Mouse (Mus musculus): ENCODE data around the gene Keap1. TPM values are rescaled to one million over a fixed set of nuclear protein-coding genes. Genes with fewer than 3 reads are reported as not detected.

Keap1 gene
- polyA plus RNA-seq, 1 experiment: 42.8 TPM

DNA sequence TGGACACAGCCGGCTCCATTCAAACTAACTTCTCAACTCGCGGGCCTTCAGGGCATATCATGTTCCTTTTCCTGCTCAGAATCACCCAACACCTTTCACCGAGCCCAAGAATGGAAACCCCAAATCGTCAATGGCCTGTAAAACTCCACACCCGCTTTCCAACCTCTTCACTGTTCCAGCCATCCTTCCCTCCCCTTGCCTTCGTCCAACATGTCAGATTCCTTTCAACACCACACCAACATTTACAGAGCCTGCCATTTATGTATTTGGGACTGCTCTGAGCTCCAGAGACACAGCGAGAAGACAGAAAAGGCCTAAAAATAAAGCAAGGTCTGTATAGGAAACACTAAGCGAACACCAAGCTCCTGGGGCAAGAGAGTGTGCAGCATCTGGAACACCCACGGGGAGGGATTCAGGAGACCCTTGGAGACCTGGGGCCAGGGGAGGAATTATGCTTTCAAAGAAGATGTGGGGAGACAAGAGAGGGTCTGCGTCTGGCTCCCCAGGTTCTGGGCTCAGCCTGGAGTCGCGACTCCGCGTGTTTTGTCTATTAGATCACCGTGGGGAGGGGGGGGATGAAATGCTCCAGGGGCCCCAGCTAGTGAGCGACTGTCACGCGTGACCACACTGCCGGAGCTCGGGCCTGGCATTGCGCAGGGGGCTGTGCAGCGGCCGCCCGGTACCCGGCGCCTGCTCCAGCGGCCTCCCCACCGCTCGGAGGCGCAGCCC, 993 bp downstream of the Keap1 start:
- TF ChIP-seq POLR2A (IDR thresholded peaks at IDR 0.05; ENCODE audit: low read depth, low read length) (peak; percentile 6), CTCF (conservative IDR thresholded peaks at IDR 0.05; ENCODE audit: insufficient read depth, insufficient read length, low read depth, low read length) (no peak)

DNA sequence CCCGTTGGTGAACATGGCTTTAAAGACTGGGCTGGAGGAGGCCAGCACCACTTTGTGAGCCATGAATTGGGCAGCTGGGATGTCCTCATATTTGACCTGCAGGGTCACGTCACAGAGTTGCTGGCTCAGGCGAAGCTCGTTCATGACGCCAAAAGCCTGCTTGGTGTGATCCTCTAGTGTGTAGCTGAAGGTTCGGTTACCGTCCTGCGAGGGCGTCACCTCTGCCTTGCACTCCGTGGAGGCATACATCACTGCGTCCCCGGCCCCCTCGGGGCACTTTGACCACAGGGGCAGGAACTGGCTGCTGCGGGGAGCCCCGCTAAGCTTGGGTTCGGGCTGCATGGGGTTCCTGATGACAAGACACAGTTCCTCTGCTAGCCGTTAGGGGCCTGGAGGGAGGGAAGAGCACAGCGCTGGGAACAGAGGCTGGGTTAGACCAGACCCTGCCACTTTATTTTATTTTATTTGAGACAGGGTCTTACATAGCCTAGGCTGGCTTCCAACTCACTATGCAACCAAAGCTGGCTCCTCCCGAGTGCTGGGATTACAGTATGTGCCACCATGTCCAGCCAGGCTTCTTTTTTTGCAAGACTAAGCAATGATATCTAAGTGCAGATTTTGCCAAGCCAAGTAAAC, 1.7 kb downstream of the Keap1 start:
- TF ChIP-seq POLR2A (IDR thresholded peaks at IDR 0.05; ENCODE audit: low read depth, low read length) (no peak), CTCF (conservative IDR thresholded peaks at IDR 0.05; ENCODE audit: insufficient read depth, insufficient read length, low read depth, low read length) (peak; percentile 26; the same call in 1 of the 2 replicates)
- peak; percentile 28 for DNase-seq
- Histone ChIP-seq H3K27me3 (replicated peaks; ENCODE audit: control insufficient read depth, insufficient read depth, low read length) (no peaks in the 10 kb centered on the region), H3K4me3 (ENCODE audit: insufficient read depth, low read depth, low read length) (peak overlapping the region; percentile 91), H3K4me1 (ENCODE audit: control insufficient read depth, insufficient read depth, low read length) (peaks cover 18% of the 10 kb centered on the region), H3K27ac (ENCODE audit: insufficient read depth, low read depth, low read length) (peak overlapping the region; percentile 93), H3K36me3 (ENCODE audit: control insufficient read depth, insufficient read depth, low read length) (no peaks in the 10 kb centered on the region; the same call in 1 of the 2 replicates)
- WGBS: 9% methylated on average over 19 of the region's 19 CpGs

More for the DNA sequence above, 993 bp downstream of the Keap1 start:
- Histone ChIP-seq H3K27ac (ENCODE audit: insufficient read depth, low read depth, low read length) (peak overlapping the region; percentile 93), H3K4me3 (ENCODE audit: insufficient read depth, low read depth, low read length) (peak overlapping the region; percentile 91), H3K36me3 (ENCODE audit: control insufficient read depth, insufficient read depth, low read length) (no peaks in the 10 kb centered on the region; the same call in 1 of the 2 replicates), H3K4me1 (ENCODE audit: control insufficient read depth, insufficient read depth, low read length) (peaks cover 18% of the 10 kb centered on the region), H3K27me3 (replicated peaks; ENCODE audit: control insufficient read depth, insufficient read depth, low read length) (no peaks in the 10 kb centered on the region)
- peak; percentile 51 for DNase-seq
- under 1% methylated on average over 29 of the region's 31 CpGs for WGBS

DNA sequence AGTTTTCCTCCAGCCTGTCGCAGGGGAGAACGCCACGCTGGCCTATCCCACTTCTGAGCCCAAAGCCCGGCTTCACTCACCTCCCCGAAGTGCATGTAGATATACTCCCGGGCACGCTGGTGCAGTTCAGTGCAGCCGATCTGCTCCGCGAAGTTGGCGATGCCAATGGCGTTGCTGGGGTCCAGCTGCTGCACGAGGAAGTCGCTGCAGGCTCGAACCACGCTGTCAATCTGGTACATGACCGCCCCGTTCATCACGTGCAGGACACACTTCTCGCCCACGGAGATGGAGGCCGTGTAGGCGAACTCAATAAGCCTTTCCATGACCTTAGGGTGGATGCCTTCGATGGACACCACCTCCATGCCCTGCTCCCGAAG, 2.2 kb downstream of the Keap1 start:
- peaks cover 18% of the 10 kb centered on the region for H3K4me1 ChIP-seq (ENCODE audit: control insufficient read depth, insufficient read depth, low read length)
- H3K27me3 ChIP-seq (replicated peaks; ENCODE audit: control insufficient read depth, insufficient read depth, low read length): no peaks in the 10 kb centered on the region
- no peak for TF ChIP-seq CTCF (conservative IDR thresholded peaks at IDR 0.05; ENCODE audit: insufficient read depth, insufficient read length, low read depth, low read length)
- H3K4me3 ChIP-seq (ENCODE audit: insufficient read depth, low read depth, low read length): peak overlapping the region; percentile 91; the same call in 1 of the 2 replicates
- no peak overlapping the region for H3K27ac ChIP-seq (ENCODE audit: insufficient read depth, low read depth, low read length)
- no peaks in the 10 kb centered on the region; the same call in 1 of the 2 replicates for H3K36me3 ChIP-seq (ENCODE audit: control insufficient read depth, insufficient read depth, low read length)
- WGBS: 62% methylated on average over 25 of the region's 25 CpGs
- no peak for DNase-seq

DNA sequence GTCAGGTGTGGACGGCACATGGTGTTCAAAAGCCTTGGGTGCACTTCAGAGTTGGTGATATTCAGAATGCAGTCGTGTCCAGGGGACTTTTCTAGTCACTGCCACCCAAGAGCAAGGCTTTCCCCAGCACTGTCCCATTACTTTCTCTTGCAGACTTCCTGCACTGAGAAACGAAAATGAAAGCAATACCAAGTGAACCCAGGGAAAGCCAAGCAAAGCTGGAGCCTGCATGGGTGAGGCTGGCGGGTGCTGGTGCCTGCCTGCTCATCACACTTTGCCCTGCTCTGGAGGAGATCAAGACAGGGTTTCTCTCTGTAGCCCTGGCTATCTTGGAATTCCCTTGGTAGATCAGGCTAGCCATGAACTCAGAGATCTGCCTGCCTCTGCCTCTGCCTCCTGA, 3.8 kb downstream of the Keap1 start:
- 65% methylated on average over 4 of the region's 4 CpGs for WGBS
- peak; percentile 52 for DNase-seq
- TF ChIP-seq CTCF (conservative IDR thresholded peaks at IDR 0.05; ENCODE audit: insufficient read depth, insufficient read length, low read depth, low read length) (no peak), POLR2A (IDR thresholded peaks at IDR 0.05; ENCODE audit: low read depth, low read length) (no peak)
- Histone ChIP-seq H3K27me3 (replicated peaks; ENCODE audit: control insufficient read depth, insufficient read depth, low read length) (no peaks in the 10 kb centered on the region), H3K4me3 (ENCODE audit: insufficient read depth, low read depth, low read length) (no peak overlapping the region), H3K27ac (ENCODE audit: insufficient read depth, low read depth, low read length) (peak overlapping the region; percentile 29; the same call in 1 of the 2 replicates), H3K4me1 (ENCODE audit: control insufficient read depth, insufficient read depth, low read length) (peaks cover 18% of the 10 kb centered on the region), H3K36me3 (ENCODE audit: control insufficient read depth, insufficient read depth, low read length) (no peaks in the 10 kb centered on the region; the same call in 1 of the 2 replicates)

DNA sequence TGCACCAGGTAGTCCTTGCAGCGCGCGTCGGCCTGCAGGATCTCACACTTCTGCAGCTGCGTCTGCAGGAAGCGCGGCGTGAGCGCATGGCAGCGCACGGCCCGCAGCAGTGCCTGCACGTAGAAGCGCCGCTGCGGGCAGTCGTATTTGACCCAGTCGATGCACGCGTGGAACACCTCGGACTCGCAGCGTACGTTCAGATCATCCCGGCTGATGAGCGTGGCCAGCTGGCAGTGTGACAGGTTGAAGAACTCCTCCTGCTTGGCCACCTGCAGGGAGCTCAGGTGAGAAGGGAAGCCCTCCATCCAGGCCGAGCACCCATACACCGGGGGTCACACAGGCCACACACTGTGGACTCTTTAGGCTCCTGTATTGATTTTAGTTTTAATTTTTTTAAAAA, 5.4 kb downstream of the Keap1 start:
- WGBS: 91% methylated on average over 28 of the region's 28 CpGs
- no peak for TF ChIP-seq CTCF (conservative IDR thresholded peaks at IDR 0.05; ENCODE audit: insufficient read depth, insufficient read length, low read depth, low read length)
- TF ChIP-seq POLR2A (IDR thresholded peaks at IDR 0.05; ENCODE audit: low read depth, low read length): no peak
- Histone ChIP-seq H3K4me1 (ENCODE audit: control insufficient read depth, insufficient read depth, low read length) (peaks cover 14% of the 10 kb centered on the region), H3K27ac (ENCODE audit: insufficient read depth, low read depth, low read length) (no peak overlapping the region), H3K4me3 (ENCODE audit: insufficient read depth, low read depth, low read length) (no peak overlapping the region), H3K36me3 (ENCODE audit: control insufficient read depth, insufficient read depth, low read length) (no peaks in the 10 kb centered on the region; the same call in 1 of the 2 replicates), H3K27me3 (replicated peaks; ENCODE audit: control insufficient read depth, insufficient read depth, low read length) (no peaks in the 10 kb centered on the region)
- DNase-seq: no peak

DNA sequence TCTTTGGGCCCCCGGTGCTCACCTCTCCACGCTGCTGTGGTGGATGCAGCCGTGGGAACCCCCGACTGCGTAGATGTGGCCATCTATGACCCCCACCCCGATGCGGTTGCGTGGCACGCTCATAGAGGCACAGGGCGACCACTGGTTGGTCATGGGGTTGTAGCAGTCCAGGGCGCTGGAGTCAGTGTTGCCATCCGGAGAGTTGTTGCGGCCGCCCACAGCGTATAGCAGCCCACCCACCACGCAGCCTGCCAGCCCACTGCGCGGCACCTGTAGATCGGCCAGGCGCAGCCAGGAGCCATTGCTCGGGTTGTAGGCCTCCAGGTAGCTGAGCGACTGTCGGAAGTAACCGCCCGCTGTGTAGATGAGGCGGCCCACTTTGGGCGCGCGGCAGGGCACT, 5.8 kb downstream of the Keap1 start:
- H3K4me1 ChIP-seq (ENCODE audit: control insufficient read depth, insufficient read depth, low read length): peaks cover 14% of the 10 kb centered on the region
- WGBS: 95% methylated on average over 29 of the region's 29 CpGs
- H3K36me3 ChIP-seq (ENCODE audit: control insufficient read depth, insufficient read depth, low read length): no peaks in the 10 kb centered on the region; the same call in 1 of the 2 replicates
- TF ChIP-seq CTCF (conservative IDR thresholded peaks at IDR 0.05; ENCODE audit: insufficient read depth, insufficient read length, low read depth, low read length): no peak
- H3K27ac ChIP-seq (ENCODE audit: insufficient read depth, low read depth, low read length): no peak overlapping the region
- no peaks in the 10 kb centered on the region for H3K27me3 ChIP-seq (replicated peaks; ENCODE audit: control insufficient read depth, insufficient read depth, low read length)
- no peak for DNase-seq
- no peak overlapping the region for H3K4me3 ChIP-seq (ENCODE audit: insufficient read depth, low read depth, low read length)

DNA sequence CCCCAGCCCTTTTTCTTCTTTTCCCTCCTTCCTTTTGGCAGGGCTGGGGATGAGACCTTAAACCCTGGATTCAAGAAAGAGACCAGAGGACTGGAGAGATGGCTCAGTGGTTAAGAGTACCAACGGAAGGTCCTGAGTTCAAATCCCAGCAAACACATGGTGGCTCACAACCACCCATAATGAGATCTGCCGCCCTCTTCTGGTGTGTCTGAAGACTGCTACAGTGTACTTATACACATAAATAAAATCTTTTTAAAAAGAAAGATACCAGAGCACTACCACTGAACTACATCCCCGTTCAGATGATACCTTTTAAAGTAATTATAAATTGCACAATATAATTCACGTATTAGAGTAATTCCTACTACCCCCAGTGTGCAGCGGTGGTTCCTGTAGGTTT, 6.3 kb downstream of the Keap1 start:
- Histone ChIP-seq H3K27ac (ENCODE audit: insufficient read depth, low read depth, low read length) (no peak overlapping the region), H3K4me1 (ENCODE audit: control insufficient read depth, insufficient read depth, low read length) (peaks cover 11% of the 10 kb centered on the region), H3K36me3 (ENCODE audit: control insufficient read depth, insufficient read depth, low read length) (no peaks in the 10 kb centered on the region; the same call in 1 of the 2 replicates), H3K27me3 (replicated peaks; ENCODE audit: control insufficient read depth, insufficient read depth, low read length) (no peaks in the 10 kb centered on the region), H3K4me3 (ENCODE audit: insufficient read depth, low read depth, low read length) (no peak overlapping the region)
- no peak for DNase-seq
- TF ChIP-seq CTCF (conservative IDR thresholded peaks at IDR 0.05; ENCODE audit: insufficient read depth, insufficient read length, low read depth, low read length): no peak
- TF ChIP-seq POLR2A (IDR thresholded peaks at IDR 0.05; ENCODE audit: low read depth, low read length): no peak
- WGBS: 91% methylated on average over 5 of the region's 5 CpGs
